Mouse (Mus musculus): ENCODE measurements around the gene Serpina11.
"Not testable (repeated sequence)": the region's sequence is repeated elsewhere in the genome, so short reads cannot be mapped to it uniquely, and the experiment has no call there.

The Serpina11 gene

GRCm38 (mm10) chr12:103969577-103970116, 20.1 kb downstream of the Serpina11 start:
- DNase-seq, result no peak

- no peak for DNase-seq
These were observed 23.0 kb downstream of the Serpina11 start for GRCm38 (mm10) chr12:103966761-103967160.

GRCm38 (mm10) chr12:103963288-103963687, 26.5 kb downstream of the Serpina11 start:
- no peak for DNase-seq

GRCm38 (mm10) chr12:103962860-103963259, 26.9 kb downstream of the Serpina11 start:
- no peak for DNase-seq

GRCm38 (mm10) chr12:103962337-103962736, 27.4 kb downstream of the Serpina11 start:
- DNase-seq, result no peak

GRCm38 (mm10) chr12:103961716-103962115, 28.0 kb downstream of the Serpina11 start:
- no peak for DNase-seq

GRCm38 (mm10) chr12:103958798-103959197, 31.0 kb downstream of the Serpina11 start, which contains the start of gene Serpina1e:
Serpina1e (minus strand) TSS chr12:103958975.
- DNase-seq, result no peak

- DNase-seq, result not testable (repeated sequence)
These were observed 33.2 kb downstream of the Serpina11 start for GRCm38 (mm10) chr12:103956555-103956954.

GRCm38 (mm10) chr12:103952972-103953371, 36.8 kb downstream of the Serpina11 start:
- not testable (repeated sequence) for DNase-seq

- DNase-seq, result no peak
These were observed 43.5 kb downstream of the Serpina11 start for GRCm38 (mm10) chr12:103946243-103946642.
